Mouse (Mus musculus): ENCODE measurements around the gene Gm45062.

DNA sequence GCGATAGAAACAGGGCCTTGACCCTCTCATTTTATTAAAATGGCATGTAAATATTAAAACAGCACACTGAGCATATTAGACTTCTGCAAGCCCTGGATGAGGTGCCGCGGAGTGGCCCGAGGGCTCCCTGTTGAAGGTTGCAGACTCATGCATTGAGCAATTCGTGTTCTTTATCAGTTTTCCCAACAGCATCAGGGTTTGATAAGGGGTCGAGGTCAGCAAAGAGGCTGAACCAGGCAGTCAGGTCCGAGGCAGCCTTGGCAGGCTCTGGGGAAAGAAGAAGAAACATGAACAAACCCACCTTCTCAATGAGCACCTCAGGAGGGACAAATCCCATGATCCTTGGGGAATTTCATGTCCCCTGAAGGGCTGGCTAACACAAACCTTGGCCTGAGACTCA lies 371.3 kb downstream of the Gm45062 start:
- TF ChIP-seq POLR2A (IDR thresholded peaks at IDR 0.05; ENCODE audit: insufficient read depth, low read length) (no peak), EP300 (IDR thresholded peaks at IDR 0.05; ENCODE audit: insufficient read depth, low read depth, low read length) (no peak), CTCF (IDR thresholded peaks at IDR 0.05; ENCODE audit: low read depth, low read length) (no peak)

Measured in ES-Bruce4 (cell line).